Mouse (Mus musculus) heart, adult 9 months (tissue): Measurements from ENCODE around the gene Rnf126.

Experiments used
- DNase-seq, 2 experiments: peaks; one replicate each; pipeline ENCODE4 v3.0.0; 2022; ENCODE audit warnings: low spot score in 2 of 2

Rnf126 gene

GRCm38 (mm10) chr10:79793051-79793737, 26.4 kb upstream of the Rnf126 start, which contains the start of gene Palm:
Gene Palm, plus strand, starts transcription at chr10:79793572.
- peak; percentile 82 to 83 for DNase-seq

DNA sequence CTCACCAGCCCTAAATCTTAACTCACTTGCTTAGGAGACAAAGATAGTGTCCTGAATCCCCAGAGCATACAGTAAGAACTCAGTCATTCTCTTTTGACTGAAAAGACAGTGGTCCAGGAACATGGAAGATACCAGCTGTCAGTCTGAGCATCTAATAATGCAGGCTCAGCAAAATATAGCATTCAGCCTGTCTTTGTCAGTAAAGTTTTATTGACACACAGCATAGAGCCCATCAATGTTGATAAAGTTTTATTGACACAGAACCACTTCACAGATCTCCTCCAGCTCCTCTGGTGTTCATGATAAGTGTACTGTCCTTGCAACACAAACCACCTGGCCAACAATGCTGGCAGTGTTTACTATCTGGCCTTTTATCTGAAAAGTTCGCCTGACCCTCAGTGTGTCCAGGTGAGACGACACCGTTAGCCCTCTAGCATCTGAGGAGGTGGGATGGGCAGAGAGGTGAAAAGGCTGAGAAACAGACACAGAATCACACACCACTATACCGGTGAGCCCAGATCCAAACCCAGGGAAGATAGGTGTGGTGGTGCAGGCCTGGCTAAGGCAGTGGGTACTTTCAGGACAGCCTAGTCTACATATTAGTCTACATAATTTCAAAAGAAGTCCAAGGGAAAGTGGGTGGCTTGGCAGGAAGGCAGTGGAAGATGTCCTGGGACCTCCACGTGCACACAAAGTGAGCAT, 25.7 kb upstream of the Rnf126 start:
- no peak for DNase-seq

- no peak for DNase-seq
These were observed 24.1 kb upstream of the Rnf126 start, which contains the start of gene Prss57 for GRCm38 (mm10) chr10:79790861-79791260. Gene Prss57, minus strand, starts transcription at chr10:79790961.

DNA sequence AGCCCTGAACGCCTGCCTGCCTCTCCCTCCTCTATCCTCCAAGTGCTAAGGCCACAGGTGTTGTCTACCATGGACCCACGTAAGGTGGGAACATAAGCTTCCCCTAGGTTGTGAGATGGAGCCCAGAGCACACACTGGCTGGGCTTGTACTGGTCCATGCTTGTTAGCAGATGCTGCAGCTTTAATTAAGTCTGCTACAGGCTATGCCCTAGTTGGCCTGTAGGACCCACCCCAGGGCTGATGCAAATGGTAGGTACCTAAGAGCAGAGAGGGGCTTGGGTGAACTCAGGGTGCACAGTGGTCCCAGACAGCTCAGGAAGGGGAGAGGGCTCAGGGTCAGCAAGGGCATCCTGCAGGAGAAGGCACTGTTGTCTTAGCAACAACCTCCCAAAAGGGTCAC, 22.8 kb upstream of the Rnf126 start:
- DNase-seq, result no peak

DNA sequence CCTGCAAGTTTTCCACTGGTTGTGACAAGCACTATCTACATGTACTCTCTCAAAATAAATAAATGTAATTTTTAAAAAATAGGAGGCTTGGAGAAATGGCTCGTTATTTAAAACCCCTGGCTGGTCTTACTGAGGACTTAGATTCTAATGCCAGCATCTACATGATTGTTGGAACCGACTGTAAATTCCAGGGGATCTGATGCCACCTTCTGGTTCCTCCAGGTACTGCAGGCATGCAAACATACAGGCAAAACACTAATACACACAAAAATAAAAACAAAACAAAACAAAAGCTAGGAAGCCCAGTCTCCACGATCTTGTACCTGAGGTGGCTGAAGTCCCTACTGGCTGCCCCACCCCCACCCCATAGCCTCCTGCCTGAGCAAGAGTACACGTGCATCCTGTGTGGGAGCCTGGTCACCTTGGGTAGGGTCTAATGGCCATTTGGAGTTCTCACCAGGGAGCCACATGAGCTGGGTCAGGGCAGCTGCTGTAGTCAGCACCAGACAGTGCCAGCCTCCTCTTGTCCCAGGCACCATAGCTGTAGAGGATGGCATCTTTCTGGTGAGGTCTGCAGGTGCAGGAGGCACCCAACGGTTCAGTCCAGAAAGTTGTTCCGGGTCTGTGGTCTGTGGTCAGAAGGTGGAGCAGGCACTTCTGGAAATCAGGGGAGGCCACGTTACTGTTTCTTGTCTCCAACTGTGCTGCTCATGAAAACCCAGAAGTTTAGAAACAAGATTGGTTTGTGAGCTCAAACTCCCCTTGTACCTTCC, 21.8 kb upstream of the Rnf126 start:
- DNase-seq, result peak in 1 of 2 experiments; percentile 71

DNA sequence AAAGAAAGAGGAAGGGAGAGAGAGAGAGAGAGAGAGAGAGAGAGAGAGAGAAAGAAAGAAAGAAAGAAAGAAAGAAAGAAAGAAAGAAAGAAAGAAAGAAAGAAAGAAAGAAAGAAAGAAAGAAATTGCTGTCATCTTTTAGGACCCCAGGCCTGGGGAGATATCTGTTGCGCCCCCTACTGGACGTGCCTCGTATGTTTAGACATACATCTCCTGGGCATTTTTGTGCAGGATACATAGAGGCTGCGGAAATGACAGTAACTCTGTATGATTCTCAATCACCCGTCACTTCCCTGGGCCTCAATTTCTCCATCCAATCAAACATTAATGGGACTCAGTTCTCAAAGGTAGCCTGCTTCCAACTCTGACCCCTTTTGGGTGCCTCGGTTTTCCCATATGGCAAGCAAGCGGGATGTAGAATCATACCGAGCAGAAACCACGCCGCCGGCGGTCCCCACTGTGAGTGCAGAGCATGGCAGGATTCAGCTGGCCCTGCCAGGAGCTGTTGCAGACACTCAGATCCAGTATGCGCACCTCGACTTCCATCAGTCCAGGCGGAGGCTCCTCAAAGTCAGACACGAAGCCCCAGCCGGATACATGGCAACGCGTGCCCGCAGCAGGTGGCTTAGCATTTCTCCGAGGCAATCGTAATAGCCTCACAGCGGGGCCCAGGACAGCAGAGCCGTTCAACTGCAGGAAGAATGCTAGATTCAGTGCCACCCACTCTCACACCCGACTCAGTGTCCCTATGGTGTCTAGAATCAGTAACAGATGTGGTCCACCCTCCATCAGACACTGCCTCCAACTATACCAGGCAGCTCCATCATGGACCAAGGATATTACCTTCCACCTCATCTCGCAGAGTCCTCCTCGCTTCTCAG, 17.4 kb upstream of the Rnf126 start:
- DNase-seq, result no peak

DNA sequence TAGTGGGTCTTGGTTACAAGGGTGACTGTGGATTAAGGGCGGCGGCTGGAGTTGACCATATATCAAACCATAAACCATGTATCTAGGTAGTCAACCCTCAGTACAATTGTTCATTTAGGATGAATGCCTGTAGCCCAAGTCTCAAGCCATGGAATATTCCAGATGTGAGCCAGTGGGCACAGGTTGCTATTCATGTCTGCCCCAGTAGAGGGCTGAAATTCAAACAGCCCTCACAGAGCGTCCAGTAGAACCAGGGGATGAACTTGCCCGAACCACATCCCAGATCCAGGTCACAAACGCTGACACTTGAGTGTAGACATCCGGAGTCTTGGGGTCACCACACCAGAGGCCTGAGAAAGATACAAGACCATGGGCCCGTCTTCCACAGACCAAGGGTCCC, 16.3 kb upstream of the Rnf126 start:
- DNase-seq, result no peak

DNA sequence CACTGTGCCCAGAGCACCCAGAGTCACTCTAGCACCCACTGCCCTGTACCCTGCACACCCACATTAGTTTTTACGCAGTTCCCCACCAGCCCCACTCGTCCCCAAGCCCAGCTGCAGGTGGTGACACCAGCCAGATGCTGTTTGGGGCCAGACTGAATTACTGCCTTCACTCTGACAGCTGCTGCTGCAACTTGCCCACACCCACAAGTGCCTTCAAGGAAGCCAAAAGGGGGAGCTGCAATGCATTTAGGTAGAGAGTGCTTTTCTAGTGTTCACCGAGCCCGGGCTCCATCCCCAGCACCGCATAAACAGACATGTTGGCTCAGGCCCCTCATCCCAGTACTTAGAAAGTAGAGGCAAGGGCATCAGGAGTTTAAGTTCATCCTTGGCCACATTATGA, 15.2 kb upstream of the Rnf126 start:
- no peak for DNase-seq

DNA sequence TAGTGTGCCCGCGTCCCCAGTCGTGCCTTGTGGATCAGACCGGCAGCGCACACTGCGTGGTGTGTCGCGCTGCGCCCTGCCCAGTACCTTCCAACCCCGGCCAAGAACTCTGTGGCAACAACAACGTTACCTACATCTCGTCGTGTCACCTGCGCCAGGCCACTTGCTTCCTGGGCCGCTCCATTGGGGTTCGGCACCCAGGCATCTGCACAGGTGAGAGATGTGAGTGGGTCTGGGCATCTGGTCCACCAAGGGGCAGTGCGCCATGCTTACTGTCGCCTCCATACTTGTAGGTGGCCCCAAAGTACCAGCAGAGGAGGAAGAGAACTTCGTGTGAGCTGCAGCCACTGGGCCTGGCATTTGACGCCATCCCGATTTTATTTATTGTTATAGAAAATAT, 14.4 kb upstream of the Rnf126 start:
- no peak for DNase-seq

DNA sequence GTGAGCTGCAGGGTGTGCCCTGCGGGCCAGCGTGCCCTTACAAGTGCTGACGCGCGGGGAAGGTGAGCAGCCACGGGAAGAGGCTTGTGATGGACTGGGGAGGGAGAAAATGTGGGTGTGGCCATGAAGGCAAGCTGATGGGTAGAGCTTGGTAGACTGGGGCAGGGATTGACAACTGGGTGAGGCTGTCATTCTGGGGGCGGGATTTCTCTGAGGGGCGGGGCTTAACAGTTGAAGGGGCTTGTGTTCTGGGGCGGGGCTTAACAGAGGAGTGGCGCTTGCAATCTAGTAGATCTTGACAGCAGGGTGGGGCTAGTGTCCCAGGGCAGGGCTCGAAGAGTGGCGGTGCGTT, 13.9 kb upstream of the Rnf126 start:
- no peak for DNase-seq

GRCm38 (mm10) chr10:79779784-79780663, 13.3 kb upstream of the Rnf126 start:
- DNase-seq, result peak; percentile 89 to 92

DNA sequence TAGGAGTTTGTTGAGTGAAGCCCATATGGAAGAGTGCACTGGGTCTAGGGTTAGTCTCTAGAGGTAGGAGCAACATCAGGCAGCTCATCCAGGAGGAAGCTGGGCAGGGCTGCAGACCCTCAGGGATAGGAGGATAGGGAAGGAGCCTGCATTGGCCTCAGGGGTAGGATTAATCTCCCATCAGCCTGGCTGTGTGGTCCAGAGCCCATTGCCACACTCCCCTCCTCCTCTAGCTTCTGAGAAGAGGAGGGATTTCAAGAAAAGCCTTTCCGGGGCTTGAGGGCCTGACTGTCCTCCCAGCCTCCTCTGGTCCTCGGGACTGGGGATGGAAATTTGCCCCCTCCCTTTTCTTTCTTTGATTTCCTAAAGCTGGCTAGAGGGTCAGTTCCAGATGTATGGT, 12.4 kb upstream of the Rnf126 start:
- DNase-seq, result no peak

DNA sequence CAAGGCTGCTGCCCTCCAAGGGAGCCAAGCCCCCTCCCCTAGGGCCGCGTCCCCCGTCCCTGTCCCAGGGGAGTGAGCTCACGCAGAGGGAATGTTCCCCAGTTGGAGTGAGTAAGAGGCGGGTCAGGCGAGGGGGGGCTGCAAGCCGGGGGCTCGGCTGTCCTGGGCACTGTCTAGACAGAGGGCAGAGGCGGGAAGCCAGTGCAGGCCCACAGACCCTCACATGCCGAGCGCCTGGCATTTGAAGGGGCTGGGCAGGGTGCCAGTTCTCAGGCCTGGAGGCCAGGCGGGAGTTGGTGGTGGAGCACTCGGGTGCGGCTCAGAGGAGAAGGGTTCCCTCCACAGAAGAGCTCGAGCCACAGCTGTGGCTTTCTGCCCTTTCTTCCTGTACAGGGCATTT, 11.3 kb upstream of the Rnf126 start:
- peak in 1 of 2 experiments; percentile 49 for DNase-seq

DNA sequence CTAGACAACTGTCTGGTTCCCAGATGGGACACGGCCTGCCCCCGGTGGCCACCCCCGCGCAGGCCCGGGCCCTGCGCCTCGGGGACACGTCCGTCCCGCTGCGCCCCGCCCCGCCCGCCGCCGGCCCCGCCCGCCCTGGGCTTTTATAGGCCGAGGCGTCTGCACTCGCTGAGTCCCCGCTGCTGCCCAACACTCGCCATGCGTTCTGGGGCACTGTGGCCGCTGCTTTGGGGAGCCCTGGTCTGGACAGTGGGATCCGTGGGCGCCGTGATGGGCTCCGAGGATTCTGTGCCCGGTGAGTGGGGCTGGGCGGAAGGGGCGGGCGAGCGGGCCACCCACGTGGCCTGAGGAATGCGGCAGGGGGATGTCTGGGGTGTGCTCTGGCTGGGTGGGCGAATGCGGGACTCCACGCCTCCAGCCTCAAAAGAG, 10.4 kb upstream of the Rnf126 start, which contains the start of gene Fstl3:
Gene Fstl3, plus strand, starts transcription at position 170 of the 429 bp plus-strand sequence.
- no peak for DNase-seq

DNA sequence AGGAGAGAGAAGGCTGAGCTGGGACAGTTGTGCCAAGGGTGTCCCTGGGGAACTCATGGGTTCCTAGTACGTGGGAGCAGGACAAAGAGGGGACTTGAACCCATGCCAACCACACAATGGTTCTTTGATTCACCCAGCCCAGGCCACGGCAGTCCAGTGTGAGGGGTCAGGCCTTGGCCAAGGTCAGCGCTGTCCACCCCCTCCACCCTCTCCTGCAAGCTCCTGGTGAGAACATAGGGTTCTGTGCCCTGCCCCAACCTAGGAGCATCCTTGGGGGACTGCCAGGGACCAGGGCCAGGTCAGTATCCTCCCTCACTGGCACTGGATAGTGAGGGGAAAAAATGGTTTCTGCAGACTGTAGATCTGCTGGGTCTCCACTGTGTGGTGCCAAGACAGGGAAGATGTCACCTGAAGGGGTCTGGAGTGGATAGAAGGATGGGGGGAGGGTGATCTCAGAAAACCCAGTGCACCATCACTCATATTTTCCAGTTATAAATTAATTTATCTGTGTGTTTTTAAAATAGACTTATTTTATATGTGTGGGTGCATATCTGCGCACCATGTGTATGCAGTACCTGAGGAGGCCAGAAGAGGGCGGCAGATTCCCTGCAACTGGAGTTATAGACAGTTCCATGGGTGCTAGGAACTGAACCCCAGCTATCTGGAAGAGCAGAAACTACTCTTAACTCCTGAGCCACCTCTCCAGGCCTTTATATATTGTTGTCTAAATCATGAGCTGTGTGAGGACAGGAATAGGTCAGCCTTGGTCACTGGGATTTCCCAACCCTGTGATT, 7.9 kb upstream of the Rnf126 start:
- DNase-seq, result no peak

DNA sequence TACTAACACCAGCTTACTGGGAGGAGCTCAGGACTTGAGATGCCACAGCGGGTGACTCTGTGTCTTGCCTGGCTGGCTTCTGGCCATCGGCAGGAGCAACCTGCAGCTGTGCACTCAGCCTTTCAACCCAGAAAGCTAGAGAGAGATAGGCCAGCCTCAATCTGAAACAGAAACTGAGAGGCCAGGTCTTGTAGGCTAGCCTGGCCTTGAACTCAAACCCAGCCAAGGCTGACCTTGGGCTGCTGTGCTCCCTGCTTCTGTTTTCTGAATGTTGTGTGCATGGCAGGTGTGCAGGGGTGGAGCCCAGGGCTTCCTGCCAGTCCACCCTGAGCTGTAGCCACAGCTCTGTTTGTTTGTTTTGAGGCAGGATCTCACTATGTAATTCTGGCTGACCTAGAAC, 6.5 kb upstream of the Rnf126 start:
- DNase-seq, result no peak

- DNase-seq, result no peak
These were observed 5.6 kb upstream of the Rnf126 start for GRCm38 (mm10) chr10:79772320-79772719.

DNA sequence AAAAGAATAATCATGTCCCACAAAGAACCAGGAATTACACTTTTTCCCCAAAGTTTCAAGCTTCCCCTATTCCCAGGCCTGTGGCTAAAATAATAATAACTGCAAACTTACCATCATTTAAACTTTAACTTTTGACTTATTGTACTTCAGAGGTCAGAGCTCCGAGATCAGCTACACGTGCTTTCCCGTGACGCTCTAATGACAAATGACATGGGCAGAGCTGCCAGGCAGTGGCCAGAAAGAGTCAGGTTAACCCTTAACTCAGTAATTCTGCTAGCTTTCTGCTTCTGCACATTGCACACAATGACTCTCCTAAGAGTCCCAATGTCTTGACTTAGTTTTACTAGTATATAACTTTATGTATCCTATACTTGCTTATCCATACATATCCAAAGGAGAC, 2.6 kb upstream of the Rnf126 start:
- no peak for DNase-seq

DNA sequence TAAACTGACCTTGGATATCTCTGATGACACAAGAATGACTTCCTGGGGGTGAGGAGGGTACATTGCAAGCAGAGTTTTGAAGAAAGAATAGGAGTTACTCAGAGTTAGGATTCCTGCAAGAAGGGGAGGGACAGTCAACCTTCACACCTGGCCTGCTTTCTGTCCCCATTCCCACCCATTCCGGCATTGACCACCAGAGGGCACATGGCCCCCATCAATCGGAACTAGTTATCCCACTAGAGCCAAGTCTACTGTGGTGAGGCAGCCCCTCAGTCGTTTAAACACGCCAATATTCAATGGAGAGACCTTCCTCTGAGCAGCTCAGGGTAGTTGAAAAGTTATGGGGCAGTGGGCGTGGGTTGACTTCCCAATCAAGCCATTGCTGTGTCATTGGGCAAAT, 1.6 kb upstream of the Rnf126 start:
- peak; percentile 64 to 70 for DNase-seq
